Mouse (Mus musculus): Measurements from ENCODE around the gene Mok.
A peak's percentile ranks its signal among the peaks of the same experiment; 100 is the strongest.

Gene Mok

GRCm38 (mm10) chr12:110850010-110850928 lies 9.5 kb upstream of the Mok start, which contains the start of gene Zfp839:
Gene Zfp839, plus strand, starts transcription at chr12:110850253.
- peak; percentile 51 for DNase-seq (ENCODE audit: low read depth, low spot score)

DNA sequence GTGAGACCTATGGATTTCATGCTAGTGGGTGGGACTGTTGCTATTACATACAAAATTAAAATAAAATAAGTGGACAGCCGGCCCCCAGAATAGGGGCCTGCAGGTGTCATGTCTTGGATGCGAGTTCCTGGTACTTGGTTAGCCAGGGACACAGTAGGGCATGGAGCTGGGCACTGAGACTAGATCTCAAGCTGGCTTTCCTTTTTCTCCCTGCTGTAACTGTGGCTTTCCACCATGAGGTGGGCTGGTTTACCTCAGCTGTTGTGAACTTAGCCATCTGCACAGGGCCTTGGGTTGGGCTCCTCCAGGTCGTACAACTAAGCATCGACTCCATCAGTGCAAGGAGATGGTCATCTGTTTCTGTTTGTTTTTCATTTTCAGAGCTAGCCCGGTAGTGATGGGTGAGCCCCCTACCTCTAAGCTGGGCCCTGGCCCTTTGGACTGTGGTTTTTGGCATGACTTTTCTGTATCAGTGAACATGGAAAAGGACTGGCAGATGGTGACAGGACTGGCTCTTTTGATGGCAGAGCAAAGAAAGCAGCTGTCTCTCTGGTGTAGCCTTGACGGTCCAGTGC lies 5.5 kb upstream of the Mok start:
- DNase-seq (ENCODE audit: low read depth, low spot score): no peak

- DNase-seq (ENCODE audit: low read depth, low spot score): peak; percentile 88
Measured at GRCm38 (mm10) chr12:110845131-110845880, 4.6 kb upstream of the Mok start.

GRCm38 (mm10) chr12:110844227-110845130 lies 3.7 kb upstream of the Mok start:
- no peak for DNase-seq (ENCODE audit: low read depth, low spot score)

DNA sequence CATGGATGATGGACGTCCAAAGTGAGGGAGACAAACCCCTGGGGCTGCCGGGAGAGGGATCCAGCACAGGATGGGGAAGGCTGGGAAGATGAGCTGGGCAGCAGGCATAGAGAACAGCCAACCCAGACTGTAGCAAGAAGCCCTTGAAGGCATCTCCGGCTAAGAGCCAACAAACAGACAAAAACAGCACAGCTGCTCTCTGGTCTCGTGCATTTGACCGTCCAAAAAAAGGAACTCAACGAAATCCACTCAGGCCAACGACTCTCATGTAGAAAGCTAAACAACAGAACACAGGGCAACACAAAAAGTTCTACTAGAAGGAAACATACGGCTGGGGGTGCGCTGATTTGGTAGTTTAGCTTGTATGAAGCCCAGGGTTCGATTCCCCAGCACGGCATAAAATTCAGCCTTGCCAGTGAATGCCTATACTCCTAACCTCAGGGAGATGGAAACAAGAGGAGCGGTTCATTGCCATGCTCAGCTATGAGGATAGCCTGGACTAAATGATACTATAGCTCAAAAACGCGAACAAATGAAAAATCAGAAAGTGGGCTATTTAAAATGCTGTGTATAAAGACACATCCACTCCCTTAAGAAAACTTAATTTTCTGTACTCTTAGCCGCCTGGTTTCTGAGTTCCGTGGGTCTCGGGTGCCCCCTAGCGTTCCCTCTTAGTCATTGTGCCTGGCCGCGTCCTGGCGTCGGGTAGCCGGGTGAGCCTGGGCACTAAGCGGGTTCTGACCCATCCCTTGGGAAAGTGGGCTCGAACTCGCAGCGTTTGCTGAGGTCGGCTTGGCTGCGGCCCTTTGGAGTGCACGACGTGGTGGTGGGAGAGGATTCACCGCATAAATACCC lies 2.7 kb upstream of the Mok start:
- peak; percentile 72 for DNase-seq (ENCODE audit: low read depth, low spot score)

DNA sequence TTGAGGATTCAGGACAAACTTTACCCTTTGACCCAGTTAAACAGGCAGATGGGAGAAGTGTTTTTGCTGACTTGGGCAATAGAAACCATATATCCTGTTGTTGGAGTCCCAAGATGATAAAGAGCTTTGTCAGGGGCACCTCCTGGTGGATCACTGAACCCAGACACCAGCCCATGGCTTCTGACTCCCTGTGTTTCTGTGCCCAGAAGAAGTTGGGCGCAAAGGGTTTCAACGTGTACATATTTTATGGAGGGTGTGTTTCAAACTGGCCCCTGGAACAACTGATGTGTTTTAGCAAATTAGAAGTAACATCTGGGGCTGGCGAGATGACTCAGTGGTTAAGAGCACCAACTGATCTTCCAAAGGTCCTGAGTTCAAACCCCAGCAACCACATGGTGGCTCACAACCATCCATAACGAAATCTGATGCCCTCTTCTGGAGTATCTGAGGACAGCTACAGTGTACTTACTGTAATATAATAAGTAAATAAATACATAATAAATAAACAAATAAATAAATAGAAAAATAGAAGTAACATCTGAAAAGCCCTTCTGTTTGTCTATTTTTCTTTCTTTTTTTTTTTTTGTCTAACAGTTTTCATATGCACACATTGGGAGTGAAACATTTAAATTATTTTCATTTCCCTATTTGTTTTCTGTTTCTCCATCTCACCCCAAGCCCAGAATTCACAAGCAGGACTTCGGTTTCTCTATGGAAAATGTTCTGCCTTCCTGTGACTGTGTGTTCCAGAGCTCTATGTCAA lies 1.2 kb upstream of the Mok start:
- no peak for DNase-seq (ENCODE audit: low read depth, low spot score)

DNA sequence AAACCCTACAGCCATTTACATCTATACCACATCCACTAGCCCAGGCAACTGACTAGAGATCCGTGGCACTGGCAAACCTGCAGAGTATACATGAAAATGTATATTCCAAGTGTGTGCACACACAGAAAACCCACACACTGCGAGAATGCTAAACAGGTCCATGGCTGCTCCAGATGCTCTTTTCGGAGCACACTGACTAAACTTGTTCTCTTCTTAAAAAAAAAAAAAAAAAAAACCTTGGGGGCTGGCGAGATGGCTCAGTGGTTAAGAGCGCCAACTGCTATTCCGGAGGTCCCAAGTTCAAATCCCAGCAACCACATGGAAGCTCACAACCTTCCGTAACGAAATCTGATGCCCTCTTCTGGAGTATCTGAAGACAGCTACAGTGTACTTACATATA lies 2.9 kb downstream of the Mok start:
- DNase-seq (ENCODE audit: low read depth, low spot score): no peak

DNA sequence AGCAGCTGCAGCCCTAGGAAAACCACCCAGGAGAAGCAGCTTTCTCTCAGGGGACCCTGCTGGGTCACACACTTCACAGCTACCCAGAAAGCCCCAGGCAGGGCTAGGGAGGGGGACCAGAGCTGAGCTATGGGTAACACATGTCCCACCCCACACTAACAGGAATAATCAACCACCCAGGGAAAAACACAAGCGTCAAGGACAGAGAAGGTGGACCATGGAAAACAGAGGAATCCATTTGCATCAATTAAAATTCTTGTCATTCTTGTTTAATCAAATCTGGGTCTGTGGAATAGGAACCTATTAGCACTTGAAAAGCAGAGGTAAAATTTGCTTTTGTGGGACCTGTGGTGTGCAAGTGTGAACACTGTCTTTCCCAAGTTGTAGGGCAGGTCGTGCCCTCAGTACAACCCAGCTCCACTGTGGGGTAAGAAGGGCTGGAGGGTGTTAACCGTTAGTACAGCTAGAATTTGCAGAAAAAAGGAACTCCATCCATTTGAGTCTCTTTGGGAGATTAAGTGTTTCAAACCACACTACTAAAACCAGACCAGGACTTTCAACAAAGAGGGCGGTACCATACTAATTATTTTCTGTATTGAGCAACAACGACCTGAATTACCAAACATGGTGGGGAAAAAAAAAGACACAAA lies 3.4 kb downstream of the Mok start:
- no peak for DNase-seq (ENCODE audit: low read depth, low spot score)

GRCm38 (mm10) chr12:110836729-110837128 lies 4.0 kb downstream of the Mok start:
- no peak for DNase-seq (ENCODE audit: low read depth, low spot score)

GRCm38 (mm10) chr12:110835182-110835581 lies 5.6 kb downstream of the Mok start:
- no peak for DNase-seq (ENCODE audit: low read depth, low spot score)

- DNase-seq (ENCODE audit: low read depth, low spot score): no peak
Measured at GRCm38 (mm10) chr12:110830293-110831024, 10.3 kb downstream of the Mok start.

DNA sequence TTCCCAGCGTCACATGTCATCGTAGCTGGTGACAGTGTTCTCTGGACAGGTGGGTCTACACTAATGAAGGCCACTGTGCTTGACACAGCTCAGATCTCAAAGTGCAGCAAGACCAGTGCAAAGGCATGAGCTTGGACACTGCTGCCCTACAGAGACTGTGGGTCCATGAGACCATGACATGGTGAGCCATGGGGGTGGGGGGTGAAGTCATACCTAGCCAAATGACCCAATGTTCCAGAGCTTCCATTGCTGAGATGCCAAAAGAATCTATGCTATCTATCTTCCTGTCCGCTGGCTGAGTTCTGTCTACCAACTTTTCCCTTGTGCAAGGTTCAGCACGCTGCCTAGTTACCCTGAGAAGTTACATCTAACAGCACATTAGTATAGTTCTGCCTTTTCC lies 11.8 kb downstream of the Mok start:
- no peak for DNase-seq (ENCODE audit: low read depth, low spot score)

DNA sequence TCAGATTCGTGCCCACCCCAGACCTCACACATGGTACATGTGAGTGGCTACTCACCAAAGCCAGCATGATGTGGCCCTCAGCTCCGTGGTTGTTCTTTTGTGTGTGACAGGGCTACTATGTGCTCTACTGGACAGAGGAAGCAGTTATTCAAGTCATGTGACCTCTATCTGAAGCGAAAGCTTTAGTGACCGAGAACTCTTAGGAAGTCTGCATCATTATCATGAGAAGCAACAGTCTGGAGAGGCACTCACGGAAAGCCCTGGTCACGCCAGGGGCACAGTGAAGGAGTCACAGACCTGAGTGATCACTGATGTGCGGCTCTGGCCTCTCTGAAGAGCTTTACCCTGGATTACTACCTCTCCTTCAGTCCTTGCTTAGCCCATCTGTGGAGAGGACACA lies 18.4 kb downstream of the Mok start:
- no peak for DNase-seq (ENCODE audit: low read depth, low spot score)

DNA sequence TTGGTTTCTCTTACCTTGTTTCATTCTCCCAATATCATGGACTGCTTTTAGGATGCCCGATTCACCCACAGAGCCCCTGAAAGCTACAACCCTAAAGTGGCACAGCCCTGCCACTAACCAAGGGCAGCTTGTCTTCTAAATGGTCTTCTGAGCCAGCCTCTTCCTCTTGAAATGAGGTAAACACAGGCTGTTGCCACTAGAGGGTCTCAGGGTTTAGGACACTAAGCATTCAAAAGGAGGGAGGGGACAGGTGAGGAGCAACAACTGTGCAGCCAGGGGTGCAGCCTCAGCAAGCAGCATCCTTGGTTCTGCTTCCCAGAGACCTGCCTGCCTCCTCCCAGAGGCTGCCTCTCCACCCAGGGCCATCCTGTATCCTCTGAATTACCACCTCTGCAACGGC lies 19.0 kb downstream of the Mok start:
- no peak for DNase-seq (ENCODE audit: low read depth, low spot score)

GRCm38 (mm10) chr12:110819367-110819766 lies 21.4 kb downstream of the Mok start:
- no peak for DNase-seq (ENCODE audit: low read depth, low spot score)

GRCm38 (mm10) chr12:110816833-110817232 lies 23.9 kb downstream of the Mok start:
- no peak for DNase-seq (ENCODE audit: low read depth, low spot score)

DNA sequence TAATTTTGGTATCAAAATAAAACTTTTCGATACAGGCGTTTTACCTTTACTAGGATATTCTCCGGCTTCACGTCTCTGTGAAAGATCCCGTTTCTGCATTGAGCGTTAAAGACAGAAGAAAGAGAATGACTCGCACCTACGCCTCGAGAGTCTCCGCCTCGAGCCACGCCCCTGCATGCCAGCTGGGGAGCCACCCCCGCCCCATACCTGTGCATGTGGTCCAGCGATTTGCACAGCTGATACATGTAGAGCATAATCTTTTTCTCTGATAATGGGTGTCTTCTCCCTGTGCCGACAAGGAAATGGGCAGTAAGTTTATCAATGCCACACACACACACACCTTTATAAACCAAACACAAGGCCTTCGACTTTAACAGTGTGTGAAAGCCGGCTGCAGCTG lies 25.8 kb downstream of the Mok start:
- no peak for DNase-seq (ENCODE audit: low read depth, low spot score)

- no peak for DNase-seq (ENCODE audit: low read depth, low spot score)
Measured at GRCm38 (mm10) chr12:110813624-110814023, 27.1 kb downstream of the Mok start.
